Mouse (Mus musculus): Measurements from ENCODE around the gene Tsc2. TPM values are rescaled to one million over a fixed set of nuclear protein-coding genes. Genes with fewer than 3 reads are reported as not detected.

Tsc2 gene
- polyA plus RNA-seq, 1 experiment from 2014 or later, result 68.7 TPM

DNA sequence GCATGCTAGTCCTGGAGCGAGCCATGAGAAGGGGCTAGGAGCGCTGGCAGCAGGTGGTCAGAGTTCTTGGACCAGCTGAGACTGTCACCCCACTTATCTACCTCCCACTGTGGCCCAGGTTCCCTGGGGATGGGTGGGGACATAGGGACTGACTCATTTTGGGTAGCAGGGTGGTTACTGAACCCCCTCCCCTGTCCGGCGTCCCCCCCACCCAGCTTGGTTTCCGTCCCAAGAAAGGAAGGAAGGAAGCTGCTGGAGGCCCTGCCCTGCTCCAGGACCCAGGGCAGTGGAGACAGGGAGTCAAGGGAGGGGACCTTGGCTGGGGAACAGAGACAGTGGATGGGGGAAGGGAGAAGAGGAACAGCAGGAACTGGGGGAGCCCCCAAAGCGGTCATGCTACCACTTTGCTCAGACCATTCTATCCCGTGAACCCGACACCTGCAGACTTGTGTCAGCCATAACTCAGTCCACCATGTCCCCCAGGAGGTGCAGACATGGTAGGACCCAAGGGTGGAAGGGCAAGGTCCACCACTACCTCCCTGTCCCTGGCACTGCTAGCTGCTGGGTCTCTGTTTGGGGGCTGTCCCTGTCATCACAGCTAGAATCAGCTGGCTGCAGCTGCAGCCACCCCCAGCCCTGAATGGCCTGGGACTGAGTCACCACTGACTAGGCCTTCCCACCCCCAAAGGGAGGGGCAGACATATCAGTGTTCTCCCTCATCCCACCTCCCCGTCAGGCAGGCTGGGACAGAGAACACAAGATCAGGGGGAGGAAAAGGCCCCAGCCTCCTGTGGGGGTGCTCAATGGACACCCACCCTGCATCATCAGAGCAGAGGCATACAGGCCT, 12.7 kb upstream of the Tsc2 start:
- Histone ChIP-seq H3K4me3 (no peak overlapping the region), H3K27me3 (no peaks in the 10 kb centered on the region), H3K9me3 (no peaks in the 10 kb centered on the region), H3K4me2 (replicated peaks) (no peak overlapping the region), H3K27ac (replicated peaks) (no peak overlapping the region; the same call in 1 of the 2 replicates), H3K9ac (replicated peaks) (no peak overlapping the region), H3K4me1 (peaks cover 6% of the 10 kb centered on the region), H3K36me3 (no peaks in the 10 kb centered on the region)
- ATAC-seq (replicated peaks), result no peak
- WGBS, result 81% methylated on average over 9 of the region's 9 CpGs

DNA sequence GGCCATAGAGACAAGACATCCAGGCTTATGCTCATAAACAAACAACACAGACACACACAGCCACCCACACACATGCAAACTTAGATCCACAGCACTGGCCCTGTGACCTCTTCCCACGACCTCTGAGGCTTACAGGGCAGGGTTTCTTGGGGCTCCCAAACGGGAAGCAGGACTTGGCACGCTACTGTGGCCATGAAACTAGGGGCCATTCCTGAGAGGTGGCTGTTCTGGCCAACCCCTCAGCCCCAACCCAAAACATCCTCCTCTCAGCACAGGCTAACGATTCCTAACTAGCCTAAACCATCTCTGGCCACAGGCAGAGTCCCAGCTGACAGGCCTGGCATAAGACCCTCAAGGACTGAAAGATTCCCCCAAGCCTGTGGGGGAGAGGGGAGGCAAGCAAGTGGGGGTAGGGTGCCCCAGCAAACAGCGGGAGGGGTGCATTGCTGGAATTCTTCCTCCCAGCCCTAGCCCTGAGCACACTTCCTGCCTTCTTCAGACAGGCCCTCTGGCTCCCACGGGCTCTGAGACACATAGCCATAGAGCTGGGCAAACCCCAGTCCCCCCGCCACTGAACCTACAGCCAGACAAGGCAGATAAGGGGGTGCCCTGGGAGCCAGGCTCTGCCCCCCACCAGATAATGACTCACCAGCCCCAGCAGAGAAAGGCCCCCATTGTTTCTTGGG, 11.7 kb upstream of the Tsc2 start:
- H3K27ac ChIP-seq (replicated peaks), result no peak overlapping the region; the same call in 1 of the 2 replicates

DNA sequence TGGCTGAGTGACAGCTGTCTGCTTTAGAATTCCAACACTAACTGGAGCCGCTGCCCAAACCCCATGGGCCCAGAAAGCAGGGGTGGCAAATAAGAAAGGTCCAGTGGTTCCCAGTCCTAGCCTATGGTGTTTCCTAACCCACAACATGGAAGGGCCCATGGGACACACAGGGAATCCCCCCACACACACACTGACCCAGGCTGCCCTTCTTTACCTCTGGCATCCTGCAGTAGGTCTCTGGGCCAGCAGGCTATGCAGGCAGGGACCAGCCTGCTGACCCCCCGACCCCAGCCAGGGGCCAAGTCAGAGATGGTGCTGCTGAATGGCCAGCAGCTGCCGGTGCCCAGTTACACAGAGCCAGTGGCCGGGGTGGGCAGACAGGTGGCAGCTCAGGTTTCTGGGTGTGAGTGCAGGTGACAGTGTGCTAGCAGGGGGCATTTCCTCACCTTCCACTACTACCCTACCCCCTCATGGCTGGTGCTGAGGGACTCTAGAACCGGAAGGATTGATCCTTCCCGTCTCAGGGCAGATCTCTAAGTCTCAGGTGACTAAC, 10.4 kb upstream of the Tsc2 start:
- WGBS, result 85% methylated on average over 6 of the region's 6 CpGs
- H3K4me3 ChIP-seq, result no peak overlapping the region
- no peak overlapping the region for H3K27ac ChIP-seq (replicated peaks)
- no peak overlapping the region for H3K4me2 ChIP-seq (replicated peaks)
- H3K9ac ChIP-seq (replicated peaks), result no peak overlapping the region
- no peak for ATAC-seq (replicated peaks)
- H3K27me3 ChIP-seq, result no peaks in the 10 kb centered on the region
- no peaks in the 10 kb centered on the region for H3K36me3 ChIP-seq
- H3K9me3 ChIP-seq, result no peaks in the 10 kb centered on the region
- H3K4me1 ChIP-seq, result no peaks in the 10 kb centered on the region

More for the DNA sequence above, 11.7 kb upstream of the Tsc2 start:
- no peak overlapping the region for H3K9ac ChIP-seq (replicated peaks)
- H3K36me3 ChIP-seq, result no peaks in the 10 kb centered on the region
- no peaks in the 10 kb centered on the region for H3K9me3 ChIP-seq
- H3K4me2 ChIP-seq (replicated peaks), result no peak overlapping the region
- no peaks in the 10 kb centered on the region for H3K4me1 ChIP-seq
- ATAC-seq (replicated peaks), result no peak
- 61% methylated on average over 7 of the region's 7 CpGs for WGBS
- no peaks in the 10 kb centered on the region for H3K27me3 ChIP-seq
- H3K4me3 ChIP-seq, result no peak overlapping the region

DNA sequence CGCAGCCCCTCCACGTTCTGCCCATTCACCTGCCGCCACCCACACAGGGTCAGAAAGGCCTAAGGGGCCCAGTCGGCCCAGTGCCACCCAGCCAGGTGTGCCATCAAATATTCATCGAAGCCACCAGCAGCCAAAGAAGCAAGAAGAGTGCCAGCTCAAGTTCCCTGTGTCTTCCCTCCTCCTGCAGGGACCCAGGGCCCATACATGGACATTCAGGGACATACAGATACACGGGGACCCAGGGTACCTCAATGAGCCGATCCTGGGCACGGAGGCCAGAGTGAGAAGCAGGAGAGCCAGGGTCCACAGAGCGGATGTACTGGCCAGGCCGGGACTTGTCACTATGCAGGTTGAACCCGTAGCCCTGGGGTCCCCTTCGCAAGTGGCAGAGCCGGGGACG, 9.5 kb upstream of the Tsc2 start:
- WGBS, result 88% methylated on average over 14 of the region's 14 CpGs
- Histone ChIP-seq H3K9me3 (no peaks in the 10 kb centered on the region), H3K27me3 (no peaks in the 10 kb centered on the region), H3K9ac (replicated peaks) (no peak overlapping the region), H3K36me3 (no peaks in the 10 kb centered on the region), H3K4me2 (replicated peaks) (no peak overlapping the region), H3K4me3 (no peak overlapping the region), H3K4me1 (no peaks in the 10 kb centered on the region), H3K27ac (replicated peaks) (no peak overlapping the region)
- ATAC-seq (replicated peaks), result no peak

DNA sequence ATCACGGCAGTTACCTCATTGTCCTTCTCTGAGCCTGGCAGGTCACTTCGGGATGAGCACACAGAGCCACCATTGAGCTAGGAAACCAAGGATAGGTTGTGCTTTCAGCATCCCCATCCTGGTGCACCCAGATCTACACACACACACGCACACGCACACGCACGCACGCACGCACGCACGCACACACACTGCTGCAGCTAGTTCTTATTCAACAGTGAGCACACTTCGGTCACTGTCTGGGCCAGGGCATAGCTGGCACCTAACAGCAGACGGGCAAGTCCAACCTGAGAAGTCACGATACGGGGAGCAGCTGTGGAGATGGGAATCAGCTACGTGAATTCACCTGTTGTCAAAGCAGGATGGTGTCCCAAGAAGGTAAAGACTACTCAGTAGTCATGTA, 8.2 kb upstream of the Tsc2 start:
- Histone ChIP-seq H3K4me1 (no peaks in the 10 kb centered on the region), H3K4me2 (replicated peaks) (no peak overlapping the region), H3K9me3 (no peaks in the 10 kb centered on the region), H3K27ac (replicated peaks) (no peak overlapping the region), H3K27me3 (no peaks in the 10 kb centered on the region), H3K9ac (replicated peaks) (no peak overlapping the region), H3K4me3 (no peak overlapping the region), H3K36me3 (no peaks in the 10 kb centered on the region)
- 95% methylated on average over 15 of the region's 15 CpGs for whole genome bisulfite sequencing
- ATAC-seq (replicated peaks), result no peak

DNA sequence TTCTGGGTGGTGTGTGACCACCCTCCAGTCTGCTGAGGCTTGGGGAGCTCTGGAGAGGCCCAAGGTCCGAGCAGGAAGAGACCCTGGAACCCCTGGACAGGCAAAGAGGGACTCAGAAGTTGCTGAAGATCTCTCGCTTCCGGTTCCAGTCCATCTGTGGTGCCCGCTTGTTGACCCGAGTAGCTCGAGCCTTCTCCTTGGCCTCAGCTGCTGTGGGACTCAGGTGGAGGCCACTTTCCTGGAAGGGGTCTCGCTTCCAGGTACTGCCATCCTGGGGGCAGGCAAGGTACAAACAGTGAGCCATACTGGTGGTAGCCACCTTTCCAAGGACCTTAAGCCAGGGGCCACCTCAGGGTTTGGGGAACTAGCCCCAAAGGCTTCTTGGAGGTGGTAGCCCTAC, 7.7 kb upstream of the Tsc2 start:
- Histone ChIP-seq H3K9me3 (no peaks in the 10 kb centered on the region), H3K4me1 (no peaks in the 10 kb centered on the region), H3K4me2 (replicated peaks) (no peak overlapping the region), H3K27ac (replicated peaks) (no peak overlapping the region), H3K36me3 (no peaks in the 10 kb centered on the region), H3K27me3 (no peaks in the 10 kb centered on the region), H3K4me3 (no peak overlapping the region), H3K9ac (replicated peaks) (no peak overlapping the region)
- no peak for ATAC-seq (replicated peaks)
- WGBS, result 87% methylated on average over 7 of the region's 7 CpGs

DNA sequence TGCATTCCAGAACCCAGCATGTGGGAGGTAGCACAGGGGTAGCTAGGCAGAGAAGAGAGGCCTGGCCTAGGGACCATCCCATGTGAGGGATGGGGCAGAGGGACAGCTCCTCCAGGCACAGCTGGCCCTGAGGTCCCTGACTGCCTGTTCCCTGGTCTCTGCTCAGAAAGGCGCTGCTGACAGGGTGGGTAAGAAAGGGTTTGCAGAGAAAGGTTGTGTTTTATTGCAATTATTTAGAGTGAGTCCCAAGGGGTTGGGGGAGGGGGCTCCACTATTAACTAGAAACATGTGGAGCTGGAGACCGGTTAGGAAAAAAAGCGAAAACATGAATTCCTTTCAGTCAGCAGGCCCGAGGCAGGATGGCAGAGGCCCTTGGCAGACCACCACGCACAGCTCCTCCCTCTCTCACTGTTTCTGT, 7.2 kb upstream of the Tsc2 start:
- no peaks in the 10 kb centered on the region for H3K27me3 ChIP-seq
- H3K27ac ChIP-seq (replicated peaks), result no peak overlapping the region
- H3K9ac ChIP-seq (replicated peaks), result no peak overlapping the region
- ATAC-seq (replicated peaks), result no peak
- no peak overlapping the region for H3K4me2 ChIP-seq (replicated peaks)
- WGBS, result 84% methylated on average over 5 of the region's 5 CpGs
- H3K4me1 ChIP-seq, result no peaks in the 10 kb centered on the region
- H3K36me3 ChIP-seq, result no peaks in the 10 kb centered on the region
- no peak overlapping the region for H3K4me3 ChIP-seq
- no peaks in the 10 kb centered on the region for H3K9me3 ChIP-seq

DNA sequence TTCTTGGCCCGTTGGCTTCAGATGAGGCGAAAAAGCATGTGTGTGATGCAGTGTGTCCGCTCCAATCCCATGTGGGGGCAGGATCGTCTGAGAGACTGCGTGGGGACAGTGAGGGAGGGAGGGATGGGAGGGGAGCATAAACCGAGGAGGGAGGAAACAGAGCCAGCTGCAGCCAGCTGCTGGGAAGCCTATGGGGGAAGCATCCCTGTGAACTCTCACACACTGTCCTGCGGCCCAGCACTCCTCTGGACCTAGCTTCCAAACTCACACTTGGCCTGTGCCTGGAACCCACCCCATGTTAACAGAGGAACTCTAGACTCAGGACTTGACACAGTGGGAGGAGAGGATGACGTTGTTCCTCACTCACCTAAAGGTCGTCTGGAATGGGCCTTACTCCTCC, 6.4 kb upstream of the Tsc2 start:
- Histone ChIP-seq H3K9ac (replicated peaks) (no peak overlapping the region), H3K27me3 (no peaks in the 10 kb centered on the region), H3K4me3 (no peak overlapping the region), H3K36me3 (no peaks in the 10 kb centered on the region), H3K9me3 (no peaks in the 10 kb centered on the region), H3K27ac (replicated peaks) (no peak overlapping the region), H3K4me1 (no peaks in the 10 kb centered on the region), H3K4me2 (replicated peaks) (no peak overlapping the region)
- WGBS, result 68% methylated on average over 9 of the region's 9 CpGs
- ATAC-seq (replicated peaks), result no peak

DNA sequence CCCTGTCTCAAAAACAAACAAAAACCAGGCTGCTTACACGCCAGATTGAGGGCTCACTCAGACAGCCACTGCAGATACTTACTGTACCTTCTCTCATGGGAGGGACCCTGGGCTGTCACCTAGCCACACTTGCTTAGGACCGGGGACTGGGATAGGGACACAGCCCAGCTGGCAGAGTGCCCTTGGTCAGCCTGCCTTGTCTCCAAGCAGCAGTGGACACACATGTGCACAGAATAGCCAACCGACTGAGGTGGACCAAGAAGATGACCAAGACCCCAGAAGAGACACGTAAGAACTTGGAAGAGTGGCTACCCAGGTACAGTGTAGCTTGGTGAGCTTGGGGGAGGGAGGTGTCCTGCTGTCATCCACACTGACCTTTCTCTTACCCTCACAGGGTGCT, 5.8 kb upstream of the Tsc2 start:
- no peak for ATAC-seq (replicated peaks)
- no peaks in the 10 kb centered on the region for H3K36me3 ChIP-seq
- H3K4me1 ChIP-seq, result peaks cover 2% of the 10 kb centered on the region
- no peak overlapping the region for H3K9ac ChIP-seq (replicated peaks)
- 86% methylated on average over 4 of the region's 4 CpGs for WGBS
- H3K9me3 ChIP-seq, result no peaks in the 10 kb centered on the region
- H3K27me3 ChIP-seq, result no peaks in the 10 kb centered on the region
- H3K4me3 ChIP-seq, result no peak overlapping the region
- H3K27ac ChIP-seq (replicated peaks), result no peak overlapping the region
- no peak overlapping the region for H3K4me2 ChIP-seq (replicated peaks)

DNA sequence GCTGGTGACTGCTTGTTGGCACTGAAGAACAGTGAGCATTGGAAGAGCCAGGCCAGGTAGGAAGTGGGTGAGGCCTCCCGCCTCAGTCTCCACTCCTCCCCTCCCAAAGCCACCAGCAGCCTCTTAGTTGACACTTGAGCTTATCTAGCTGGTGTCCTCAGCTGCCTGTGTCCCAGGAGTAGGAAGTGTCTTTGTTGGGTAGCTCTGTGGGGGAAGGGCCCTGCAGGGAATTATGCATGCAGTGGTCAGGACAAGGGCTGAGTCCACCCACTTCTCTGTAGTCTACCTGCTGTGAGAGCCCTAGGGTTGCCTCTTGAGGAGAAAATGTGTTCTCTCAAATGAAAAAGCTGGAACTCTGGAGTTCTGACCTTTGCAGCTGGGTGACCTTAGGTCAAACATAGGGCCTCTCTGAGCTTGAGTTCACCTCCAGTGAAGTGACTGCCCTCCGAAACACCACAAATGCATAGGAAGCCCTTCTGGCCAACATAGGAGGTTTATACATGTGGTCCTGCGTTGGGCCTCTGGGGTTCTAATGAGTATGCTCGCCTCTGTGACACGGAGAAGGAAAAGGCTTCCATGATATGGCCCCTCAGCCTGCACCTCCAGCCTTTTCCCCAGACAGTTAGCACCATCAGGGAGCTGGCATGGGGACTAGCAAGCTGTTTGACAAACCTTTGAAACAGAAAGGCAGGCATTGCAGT, 4.5 kb upstream of the Tsc2 start:
- H3K9me3 ChIP-seq, result no peaks in the 10 kb centered on the region
- H3K27me3 ChIP-seq, result no peaks in the 10 kb centered on the region
- H3K27ac ChIP-seq (replicated peaks), result no peak overlapping the region
- H3K36me3 ChIP-seq, result no peaks in the 10 kb centered on the region
- no peak overlapping the region for H3K4me2 ChIP-seq (replicated peaks)
- no peak overlapping the region for H3K9ac ChIP-seq (replicated peaks)
- WGBS, result 63% methylated on average over 5 of the region's 5 CpGs
- H3K4me1 ChIP-seq, result peaks cover 11% of the 10 kb centered on the region
- no peak for ATAC-seq (replicated peaks)
- no peak overlapping the region for H3K4me3 ChIP-seq

DNA sequence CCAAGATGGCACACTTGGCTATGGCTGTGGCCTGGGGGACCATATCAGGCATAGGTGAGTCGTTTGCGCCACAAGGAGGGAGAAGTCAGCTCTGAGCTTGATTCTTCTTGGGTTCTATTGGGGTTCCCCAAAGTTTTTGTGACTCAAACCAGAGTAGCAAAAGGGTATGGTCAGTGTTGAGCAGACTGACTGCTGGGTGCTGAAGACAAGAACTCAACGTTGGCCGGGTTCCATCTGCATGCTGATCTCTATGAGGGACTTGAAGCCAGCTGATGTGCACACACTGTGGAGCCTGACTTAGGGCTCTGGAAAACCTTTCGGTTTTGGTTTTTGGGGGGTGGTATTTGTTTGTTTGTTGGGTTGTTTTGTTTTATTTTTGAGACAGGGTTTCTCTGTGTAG, 3.3 kb upstream of the Tsc2 start:
- no peaks in the 10 kb centered on the region for H3K27me3 ChIP-seq
- peaks cover 2% of the 10 kb centered on the region; the same call in 1 of the 2 replicates for H3K36me3 ChIP-seq
- no peak for ATAC-seq (replicated peaks)
- no peaks in the 10 kb centered on the region for H3K9me3 ChIP-seq
- no peak overlapping the region for H3K27ac ChIP-seq (replicated peaks)
- H3K4me2 ChIP-seq (replicated peaks), result no peak overlapping the region
- WGBS, result 95% methylated on average over 5 of the region's 5 CpGs
- H3K4me3 ChIP-seq, result no peak overlapping the region
- H3K4me1 ChIP-seq, result peaks cover 18% of the 10 kb centered on the region
- H3K9ac ChIP-seq (replicated peaks), result no peak overlapping the region

DNA sequence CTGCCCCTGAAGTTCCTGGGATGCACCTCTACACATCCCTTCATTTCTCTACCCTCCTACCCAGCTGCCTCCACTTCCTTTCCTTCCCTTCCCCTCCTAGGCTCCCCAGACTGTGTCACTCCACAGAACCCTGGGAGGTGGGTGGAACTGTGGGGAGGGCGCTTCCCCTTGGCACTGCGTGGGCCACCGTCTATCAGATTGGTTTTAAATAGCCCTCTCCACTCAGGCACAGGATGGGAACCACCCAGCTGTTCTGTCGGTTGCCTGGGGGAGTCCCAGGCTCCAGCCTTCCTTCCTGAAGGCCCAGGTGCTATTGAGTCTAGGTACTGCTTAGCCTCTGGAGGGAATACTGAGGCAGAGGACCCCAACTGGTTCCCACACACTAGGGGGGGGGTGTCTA, 2.6 kb upstream of the Tsc2 start:
- Histone ChIP-seq H3K27ac (replicated peaks) (no peak overlapping the region), H3K9me3 (no peaks in the 10 kb centered on the region), H3K36me3 (peaks cover 8% of the 10 kb centered on the region), H3K4me3 (no peak overlapping the region), H3K27me3 (no peaks in the 10 kb centered on the region), H3K4me2 (replicated peaks) (no peak overlapping the region), H3K9ac (replicated peaks) (no peak overlapping the region), H3K4me1 (peaks cover 18% of the 10 kb centered on the region)
- WGBS, result 84% methylated on average over 4 of the region's 4 CpGs
- no peak for ATAC-seq (replicated peaks)
